Mouse (Mus musculus): ENCODE data around the gene Tacc2. TPM values are rescaled to one million over a fixed set of nuclear protein-coding genes. Genes with fewer than 3 reads are reported as not detected.

Gene Tacc2
- polyA plus RNA-seq, 1 experiment, result 57.5 TPM

DNA sequence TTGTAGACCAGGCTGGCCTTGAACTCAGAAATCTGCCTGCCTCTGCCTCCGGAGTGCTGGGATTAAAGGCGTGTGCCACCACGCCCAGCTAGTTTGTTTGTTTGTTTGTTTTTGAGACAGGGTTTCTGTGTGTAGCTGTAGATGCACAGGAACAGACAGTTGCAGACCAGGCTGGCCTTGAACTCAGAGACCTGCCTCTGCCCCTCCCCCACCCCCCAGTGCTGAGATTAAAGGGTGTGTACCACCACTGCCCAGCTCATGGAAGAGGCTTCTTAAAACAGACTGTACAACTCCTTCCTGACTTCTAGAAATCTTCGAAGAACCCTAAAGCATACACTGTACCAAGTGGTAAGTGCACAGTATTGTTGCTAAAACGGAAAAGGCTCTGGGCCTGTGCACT lies 31.8 kb upstream of the Tacc2 start:
- no peak for TF ChIP-seq CTCF (IDR thresholded peaks at IDR 0.05; ENCODE audit: extremely low read depth, insufficient read length, insufficient replicate concordance, low read depth, low read length)
- peaks cover 26% of the 10 kb centered on the region for H3K36me3 ChIP-seq (ENCODE audit: control insufficient read depth, insufficient read depth, low read length)
- H3K4me1 ChIP-seq (ENCODE audit: control insufficient read depth, insufficient read depth, insufficient read length, low read length), result peaks cover 2% of the 10 kb centered on the region; the same call in 1 of the 2 replicates
- H3K27ac ChIP-seq (ENCODE audit: insufficient read depth, low read depth, low read length), result no peak overlapping the region
- 70% methylated on average over 5 of the region's 5 CpGs for WGBS
- no peaks in the 10 kb centered on the region for H3K27me3 ChIP-seq (ENCODE audit: control insufficient read depth, insufficient read depth, low read length)
- no peak overlapping the region for H3K4me3 ChIP-seq (ENCODE audit: low read depth, low read length)

DNA sequence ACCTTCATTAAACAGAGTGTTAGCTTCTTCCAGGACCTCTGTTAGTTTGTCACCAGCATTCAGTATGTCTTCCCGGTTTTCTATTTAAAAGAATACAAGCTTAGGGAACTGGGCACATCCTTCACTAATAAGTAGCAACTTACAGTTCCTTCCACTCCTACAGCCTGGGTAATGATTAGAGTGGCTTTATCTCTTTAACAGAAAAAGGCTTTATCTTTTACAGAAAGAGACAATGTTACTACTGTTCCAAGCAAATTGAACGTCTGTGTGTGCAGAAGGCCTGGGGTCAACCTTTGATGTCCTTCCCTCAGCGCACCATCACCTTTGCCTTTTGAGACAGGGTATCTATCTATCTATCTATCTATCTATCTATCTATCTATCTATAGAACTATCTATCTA lies 31.3 kb upstream of the Tacc2 start:
- peak overlapping the region; percentile 95; the same call in 1 of the 2 replicates for H3K4me3 ChIP-seq (ENCODE audit: low read depth, low read length)
- H3K4me1 ChIP-seq (ENCODE audit: control insufficient read depth, insufficient read depth, insufficient read length, low read length), result peaks cover 2% of the 10 kb centered on the region; the same call in 1 of the 2 replicates
- H3K27ac ChIP-seq (ENCODE audit: insufficient read depth, low read depth, low read length), result peak overlapping the region; percentile 99; the same call in 1 of the 2 replicates
- no peaks in the 10 kb centered on the region for H3K27me3 ChIP-seq (ENCODE audit: control insufficient read depth, insufficient read depth, low read length)
- peaks cover 25% of the 10 kb centered on the region for H3K36me3 ChIP-seq (ENCODE audit: control insufficient read depth, insufficient read depth, low read length)
- TF ChIP-seq POLR2A (IDR thresholded peaks at IDR 0.05; ENCODE audit: low read depth, low read length) (no peak), CTCF (IDR thresholded peaks at IDR 0.05; ENCODE audit: extremely low read depth, insufficient read length, insufficient replicate concordance, low read depth, low read length) (no peak)
- 12% methylated on average over 3 of the region's 3 CpGs for WGBS

DNA sequence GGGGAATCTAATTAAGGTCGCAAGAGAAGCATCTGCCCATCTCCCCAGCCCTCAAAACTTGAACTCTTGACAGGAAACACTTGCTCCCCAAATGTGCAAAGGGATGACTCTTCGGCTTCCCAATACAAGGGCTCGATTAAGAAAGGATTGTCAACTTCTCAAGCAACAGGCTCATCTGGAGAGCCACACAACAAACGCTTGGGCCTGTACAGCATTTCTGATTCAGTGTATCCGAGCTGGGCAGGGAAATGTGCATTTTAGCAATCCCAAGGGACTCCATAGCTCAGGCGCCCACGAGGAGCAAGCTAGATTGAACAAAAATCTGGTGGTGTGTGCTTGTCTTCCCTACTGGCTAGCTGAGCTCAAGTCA lies 30.8 kb upstream of the Tacc2 start:
- H3K4me1 ChIP-seq (ENCODE audit: control insufficient read depth, insufficient read depth, insufficient read length, low read length), result peaks cover 2% of the 10 kb centered on the region; the same call in 1 of the 2 replicates
- peak overlapping the region; percentile 99 for H3K27ac ChIP-seq (ENCODE audit: insufficient read depth, low read depth, low read length)
- WGBS, result 2% methylated on average over 7 of the region's 7 CpGs
- H3K4me3 ChIP-seq (ENCODE audit: low read depth, low read length), result peak overlapping the region; percentile 95
- H3K27me3 ChIP-seq (ENCODE audit: control insufficient read depth, insufficient read depth, low read length), result no peaks in the 10 kb centered on the region
- H3K36me3 ChIP-seq (ENCODE audit: control insufficient read depth, insufficient read depth, low read length), result peaks cover 22% of the 10 kb centered on the region
- TF ChIP-seq CTCF (IDR thresholded peaks at IDR 0.05; ENCODE audit: extremely low read depth, insufficient read length, insufficient replicate concordance, low read depth, low read length) (no peak), POLR2A (IDR thresholded peaks at IDR 0.05; ENCODE audit: low read depth, low read length) (no peak)

DNA sequence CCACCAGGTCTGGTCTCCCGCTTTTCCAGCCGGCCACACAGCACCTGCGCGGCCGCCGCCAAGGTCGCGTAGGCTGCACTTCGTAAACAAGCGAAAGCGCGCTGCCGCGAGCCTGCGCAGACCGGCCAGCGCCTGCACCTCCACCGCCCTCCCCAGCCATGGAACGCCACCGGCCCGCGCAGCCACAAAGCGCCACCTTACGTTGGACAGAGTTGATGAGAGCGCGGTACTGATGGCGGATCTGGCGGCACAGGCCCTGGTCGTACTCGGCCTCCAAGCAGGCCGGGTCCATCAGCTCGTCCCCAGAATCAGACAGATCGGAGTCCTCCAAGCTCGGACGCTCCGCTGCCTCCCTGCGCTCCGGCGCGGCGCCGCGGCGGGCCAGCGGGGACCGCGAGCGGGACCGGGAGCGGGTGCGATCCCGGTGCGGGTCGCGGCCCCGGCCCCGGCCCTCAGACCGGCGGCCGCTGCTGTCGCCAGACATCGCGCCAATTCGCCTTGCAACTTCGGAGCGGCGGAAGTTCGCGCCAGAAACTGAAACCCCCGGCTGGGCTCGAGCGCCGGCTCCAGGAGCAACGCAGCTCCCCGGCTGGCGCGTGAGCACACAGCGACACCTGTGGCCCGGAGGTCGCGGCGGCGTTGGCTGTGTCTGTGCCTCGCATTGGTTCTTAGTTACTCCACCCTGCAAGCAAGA lies 30.3 kb upstream of the Tacc2 start:
- under 1% methylated on average over 84 of the region's 84 CpGs for WGBS
- Histone ChIP-seq H3K27me3 (ENCODE audit: control insufficient read depth, insufficient read depth, low read length) (no peaks in the 10 kb centered on the region), H3K4me3 (ENCODE audit: low read depth, low read length) (peak overlapping the region; percentile 95), H3K4me1 (ENCODE audit: control insufficient read depth, insufficient read depth, insufficient read length, low read length) (peaks cover 2% of the 10 kb centered on the region; the same call in 1 of the 2 replicates), H3K27ac (ENCODE audit: insufficient read depth, low read depth, low read length) (peak overlapping the region; percentile 99), H3K36me3 (ENCODE audit: control insufficient read depth, insufficient read depth, low read length) (peaks cover 20% of the 10 kb centered on the region)
- TF ChIP-seq POLR2A (IDR thresholded peaks at IDR 0.05; ENCODE audit: low read depth, low read length) (no peak; the same call in none of the 2 replicates), CTCF (IDR thresholded peaks at IDR 0.05; ENCODE audit: extremely low read depth, insufficient read length, insufficient replicate concordance, low read depth, low read length) (peak; percentile 82)

DNA sequence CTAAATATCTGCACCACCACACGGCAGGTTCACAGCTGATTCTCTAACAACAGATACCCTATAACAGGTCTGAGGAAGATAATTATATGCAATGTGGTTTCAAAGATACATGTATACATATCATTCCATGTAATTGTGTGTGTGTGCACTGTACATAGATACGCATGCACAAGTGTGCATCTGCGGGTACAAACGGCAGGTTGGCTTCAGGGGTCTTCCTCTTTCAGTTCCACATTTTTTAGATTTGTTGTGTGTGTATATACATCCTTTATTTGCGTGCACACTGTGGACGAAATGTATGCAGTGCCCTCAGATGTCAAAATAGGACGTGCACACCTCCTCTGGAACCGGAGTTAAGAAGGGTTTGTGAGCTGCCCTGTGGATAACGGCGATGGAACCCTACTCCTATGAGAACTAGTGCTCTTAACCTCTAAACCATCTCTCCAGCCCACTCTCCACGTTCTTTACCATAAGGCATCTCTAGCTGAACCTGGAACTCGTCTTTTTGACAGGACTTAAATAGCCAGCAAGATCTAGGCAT lies 29.5 kb upstream of the Tacc2 start:
- no peak for TF ChIP-seq CTCF (IDR thresholded peaks at IDR 0.05; ENCODE audit: extremely low read depth, insufficient read length, insufficient replicate concordance, low read depth, low read length)
- TF ChIP-seq POLR2A (IDR thresholded peaks at IDR 0.05; ENCODE audit: low read depth, low read length), result no peak
- no peaks in the 10 kb centered on the region for H3K27me3 ChIP-seq (ENCODE audit: control insufficient read depth, insufficient read depth, low read length)
- H3K36me3 ChIP-seq (ENCODE audit: control insufficient read depth, insufficient read depth, low read length), result peaks cover 15% of the 10 kb centered on the region
- WGBS, result 76% methylated on average over 12 of the region's 12 CpGs
- no peak overlapping the region for H3K27ac ChIP-seq (ENCODE audit: insufficient read depth, low read depth, low read length)
- H3K4me3 ChIP-seq (ENCODE audit: low read depth, low read length), result no peak overlapping the region
- H3K4me1 ChIP-seq (ENCODE audit: control insufficient read depth, insufficient read depth, insufficient read length, low read length), result peaks cover 2% of the 10 kb centered on the region; the same call in 1 of the 2 replicates

DNA sequence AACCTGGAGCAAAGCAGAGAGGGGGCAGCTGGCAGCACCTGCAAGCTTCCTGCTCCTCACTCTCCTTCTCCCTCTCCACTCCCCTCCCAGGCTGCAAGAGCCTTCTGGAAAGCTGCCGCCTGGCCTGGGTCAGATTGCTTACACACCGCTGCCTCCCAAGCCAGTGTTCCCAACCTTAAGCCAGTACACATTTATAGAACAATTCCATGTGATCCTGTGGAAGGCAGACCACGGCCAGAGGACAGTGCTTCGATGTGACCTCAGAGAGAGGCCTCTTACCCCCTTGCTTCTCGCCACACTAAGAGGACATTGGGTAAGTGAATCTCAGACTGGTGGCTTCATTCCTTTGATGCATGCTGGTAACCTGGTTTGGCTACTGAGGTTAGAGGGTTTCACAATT lies 24.5 kb upstream of the Tacc2 start:
- Histone ChIP-seq H3K27ac (ENCODE audit: insufficient read depth, low read depth, low read length) (no peak overlapping the region), H3K27me3 (ENCODE audit: control insufficient read depth, insufficient read depth, low read length) (no peaks in the 10 kb centered on the region), H3K4me1 (ENCODE audit: control insufficient read depth, insufficient read depth, insufficient read length, low read length) (no peaks in the 10 kb centered on the region), H3K4me3 (ENCODE audit: low read depth, low read length) (no peak overlapping the region), H3K36me3 (ENCODE audit: control insufficient read depth, insufficient read depth, low read length) (no peaks in the 10 kb centered on the region)
- TF ChIP-seq POLR2A (IDR thresholded peaks at IDR 0.05; ENCODE audit: low read depth, low read length) (no peak), CTCF (IDR thresholded peaks at IDR 0.05; ENCODE audit: extremely low read depth, insufficient read length, insufficient replicate concordance, low read depth, low read length) (no peak)
- 77% methylated on average over 5 of the region's 5 CpGs for WGBS

DNA sequence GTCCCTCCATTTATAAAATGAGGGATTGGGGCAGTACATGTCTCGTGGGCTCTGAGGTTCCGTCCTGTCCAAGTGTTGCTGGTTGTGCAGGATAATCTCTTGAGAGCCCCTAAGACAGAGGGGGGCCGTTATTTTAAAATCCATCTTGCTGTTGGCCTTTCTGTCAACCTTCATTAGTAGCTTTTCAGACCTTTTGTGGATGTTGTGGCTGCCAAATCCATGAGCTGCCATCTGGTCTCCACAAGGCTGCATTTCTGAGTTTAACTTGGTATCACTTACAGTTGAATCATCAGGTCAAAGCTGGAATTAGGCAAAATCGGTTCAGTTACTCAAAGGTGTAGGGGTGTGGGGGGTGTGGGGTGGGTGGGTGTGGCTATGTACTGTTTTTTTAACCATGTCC lies 23.9 kb upstream of the Tacc2 start:
- H3K4me1 ChIP-seq (ENCODE audit: control insufficient read depth, insufficient read depth, insufficient read length, low read length), result no peaks in the 10 kb centered on the region
- TF ChIP-seq CTCF (IDR thresholded peaks at IDR 0.05; ENCODE audit: extremely low read depth, insufficient read length, insufficient replicate concordance, low read depth, low read length), result no peak
- TF ChIP-seq POLR2A (IDR thresholded peaks at IDR 0.05; ENCODE audit: low read depth, low read length), result no peak
- no peaks in the 10 kb centered on the region for H3K36me3 ChIP-seq (ENCODE audit: control insufficient read depth, insufficient read depth, low read length)
- H3K4me3 ChIP-seq (ENCODE audit: low read depth, low read length), result no peak overlapping the region
- WGBS, result 75% methylated on average over 4 of the region's 4 CpGs
- H3K27ac ChIP-seq (ENCODE audit: insufficient read depth, low read depth, low read length), result no peak overlapping the region
- no peaks in the 10 kb centered on the region for H3K27me3 ChIP-seq (ENCODE audit: control insufficient read depth, insufficient read depth, low read length)

Data from small intestine, adult 2 months (tissue).